Mouse (Mus musculus) liver, embryonic 12.5 days (tissue): Measurements from ENCODE around the gene Cnga3. TPM values are rescaled to one million over a fixed set of nuclear protein-coding genes. Genes with fewer than 3 reads are reported as not detected.

ENCODE experiments used
- ATAC-seq: fragments of 200-750 bp; cut with Nextera tagmentation; 2 replicates; pipeline ENCODE4 v1.8.0; 2017; ENCODE audit warnings: moderate number of reproducible peaks, mild to moderate bottlenecking, moderate library complexity
- H3K27ac ChIP-seq: fragments of 300-500 bp; sonication (generic); 2 replicates; pipeline ENCODE4 v1.5.1; 2016; ENCODE audit warnings: mild to moderate bottlenecking
- H3K27me3 ChIP-seq: fragments of 300-500 bp; sonication (generic); replicated peaks from 2 replicates; pipeline ENCODE4 v1.6.1; 2016; ENCODE audit warnings: mild to moderate bottlenecking, moderate library complexity
- H3K36me3 ChIP-seq: fragments of 300-500 bp; sonication (generic); 2 replicates; pipeline ENCODE4 v1.6.1; 2016; ENCODE audit warnings: mild to moderate bottlenecking, moderate library complexity
- H3K4me1 ChIP-seq: fragments of 300-500 bp; sonication (generic); 2 replicates; pipeline ENCODE4 v1.6.1; 2016
- H3K4me2 ChIP-seq: fragments of 300-500 bp; sonication (generic); 2 replicates; pipeline ENCODE4 v1.6.1; 2016; ENCODE audit warnings: mild to moderate bottlenecking, moderate library complexity
- H3K4me3 ChIP-seq: fragments of 300-500 bp; sonication (generic); 2 replicates; pipeline ENCODE4 v1.5.1; 2016; ENCODE audit warnings: mild to moderate bottlenecking, moderate library complexity
- H3K9ac ChIP-seq: fragments of 300-500 bp; sonication (generic); 2 replicates; pipeline ENCODE4 v1.6.1; 2016; ENCODE audit warnings: mild to moderate bottlenecking, moderate library complexity
- H3K9me3 ChIP-seq: fragments of 300-500 bp; sonication (generic); replicated peaks from 2 replicates; pipeline ENCODE4 v1.6.1; 2016; ENCODE audit warnings: mild to moderate bottlenecking, moderate library complexity
- WGBS: fragments of 180-500 bp; shearing (Covaris S2); methylation state at CpG from one replicate; pipeline ENCODE4 v1.1.7; 2016; ENCODE audit not compliant: insufficient replicate concordance; 5-methylcytosine and 5-hydroxymethylcytosine counted together
- polyA plus RNA-seq: library from polyadenylated mRNA; unstranded; fragments of >200 nt; fragmentation: Nextera tagmentation; extraction: Ambion mirVana; gene quantifications from 2 replicates; pipeline ENCODE4 v1.2.1, GENCODE M21; 2016

Gene Cnga3
- polyA plus RNA-seq, 1 experiment from 2014 or later = not detected

GRCm38 (mm10) chr1:37308743-37309100 is 94.5 kb downstream of the Cnga3 start:
- Histone ChIP-seq H3K27ac (no peak overlapping the region), H3K27me3 (no peaks in the 10 kb centered on the region), H3K4me1 (peaks cover 21% of the 10 kb centered on the region), H3K36me3 (no peaks in the 10 kb centered on the region), H3K9ac (no peak overlapping the region), H3K4me2 (no peak overlapping the region), H3K4me3 (no peak overlapping the region), H3K9me3 (no peaks in the 10 kb centered on the region)
- no peak for ATAC-seq
- 49% methylated on average over 3 of the region's 3 CpGs for WGBS

- 83% methylated on average over 4 of the region's 4 CpGs for WGBS
- Histone ChIP-seq H3K27ac (no peak overlapping the region), H3K36me3 (no peaks in the 10 kb centered on the region)
Measured at GRCm38 (mm10) chr1:37309939-37310515, 95.8 kb downstream of the Cnga3 start.

More at GRCm38 (mm10) chr1:37309939-37310515, 95.8 kb downstream of the Cnga3 start:
- no peak for ATAC-seq
- peaks cover 29% of the 10 kb centered on the region for H3K4me1 ChIP-seq
- H3K9me3 ChIP-seq = no peaks in the 10 kb centered on the region
- no peak overlapping the region for H3K9ac ChIP-seq
- no peak overlapping the region for H3K4me2 ChIP-seq
- H3K27me3 ChIP-seq = no peaks in the 10 kb centered on the region
- H3K4me3 ChIP-seq = no peak overlapping the region

Other genes with a start within 250 kb of the Cnga3 start
- gene Vwa3b, start 187.8 kb upstream of the Cnga3 start, polyA plus RNA-seq = not detected in 2 replicates
- 4.0 and 4.1 TPM in 2 replicates for gene Inpp4a, start 85.4 kb downstream of the Cnga3 start, polyA plus RNA-seq
- gene Coa5, start 215.7 kb downstream of the Cnga3 start, polyA plus RNA-seq = 53.6 TPM in 2 replicates
- 86.4 and 87.2 TPM in 2 replicates for gene Unc50, start 215.7 kb downstream of the Cnga3 start, polyA plus RNA-seq